Mouse (Mus musculus) CD4-positive, CD25-positive, alpha-beta regulatory T cell, adult 9 weeks (primary cell): ENCODE measurements around the gene Nlrp4f. TPM values are rescaled to one million over a fixed set of nuclear protein-coding genes. Genes with fewer than 3 reads are reported as not detected.

ENCODE experiments used
- polyA plus RNA-seq: library from polyadenylated mRNA; unstranded; fragments of 100-300 nt; shearing (Covaris generic); gene quantifications from one replicate; pipeline ENCODE4 v1.2.1, GENCODE M21; 2017

Gene Nlrp4f
- not detected for polyA plus RNA-seq

DNA sequence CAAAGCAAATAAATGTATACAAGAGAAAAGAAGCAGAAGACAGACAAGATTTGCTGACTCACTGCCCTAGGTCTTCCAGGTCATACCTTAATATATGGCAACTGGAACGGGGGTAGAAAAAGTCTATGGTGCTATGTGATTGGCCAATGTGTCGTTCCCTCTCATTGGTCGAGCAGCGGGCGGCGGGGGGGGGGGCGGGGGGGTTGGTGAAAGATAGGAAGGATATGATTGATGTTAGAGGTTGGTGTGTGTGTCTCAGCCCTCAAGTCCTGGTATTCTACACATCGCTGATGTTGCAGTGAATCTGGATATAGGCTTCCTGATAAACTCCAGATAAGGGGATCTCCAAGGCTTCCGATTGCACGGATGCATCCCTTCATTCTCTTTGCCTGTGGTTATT, at the start of gene Nlrp4f:
Nlrp4f (minus strand) TSS at position 101 of the 400 bp plus-strand sequence.

DNA sequence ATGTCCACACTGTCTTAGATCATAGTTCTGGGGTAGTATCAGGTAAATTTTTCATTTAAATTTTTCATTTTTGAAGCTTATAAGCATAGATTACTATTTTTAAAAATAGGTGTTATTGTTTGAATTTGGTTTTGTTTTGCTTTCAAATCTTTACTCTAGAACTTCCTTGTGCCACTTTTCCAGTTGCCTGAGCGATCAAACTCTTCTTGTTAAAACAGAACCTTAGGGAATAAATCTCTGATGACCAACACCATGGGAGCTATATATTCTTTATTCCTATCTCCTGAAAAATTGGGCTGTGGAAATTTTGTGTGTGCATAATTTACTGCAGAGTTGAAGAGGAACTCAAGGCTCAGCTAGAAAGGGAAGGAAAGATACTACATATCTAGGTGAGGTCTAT, 55.8 kb downstream of the Nlrp4f start, which contains the start of gene Olfr466:
Olfr466 (plus strand) TSS at position 301 of the 400 bp plus-strand sequence.

GRCm38 (mm10) chr13:65137789-65138188, 68.0 kb downstream of the Nlrp4f start, which contains the start of gene Olfr465-ps1:
TSS of gene Olfr465-ps1 (plus strand) at chr13:65138089.

Other genes starting within 250 kb of the Nlrp4f start
- gene Spata31d1c, start 172.9 kb downstream of the Nlrp4f start, polyA plus RNA-seq, result not detected
- not detected for gene Prss47, start 153.2 kb downstream of the Nlrp4f start, polyA plus RNA-seq
- gene Mfsd14b, start 93.0 kb downstream of the Nlrp4f start, polyA plus RNA-seq, result 15.3 TPM
- gene Olfr465-ps1, start 67.9 kb downstream of the Nlrp4f start, polyA plus RNA-seq, result not detected
- gene Olfr466, start 55.7 kb downstream of the Nlrp4f start, polyA plus RNA-seq, result not detected
- not detected for gene Gm10775, start 53.6 kb upstream of the Nlrp4f start, polyA plus RNA-seq
- 16.6 TPM for gene Zfp369, start 72.8 kb upstream of the Nlrp4f start, polyA plus RNA-seq